Mouse (Mus musculus) brain, embryonic 14.5 days (tissue): Measurements from ENCODE around the gene Tbx5.

Source experiments
- CTCF ChIP-seq: fragments of 200-500 bp; IDR thresholded peaks from 2 replicates; pipeline ENCODE4 v1.5.1; 2012; ENCODE audit warnings: inconsistent platforms, mild to moderate bottlenecking, moderate library complexity, borderline replicate concordance; ENCODE audit not compliant: insufficient read depth, insufficient read length; ENCODE audit errors: extremely low read depth
- POLR2A ChIP-seq: fragments of 200-500 bp; IDR thresholded peaks from 2 replicates; pipeline ENCODE4 v1.6.1; 2012; ENCODE audit warnings: mild to moderate bottlenecking, inconsistent platforms, borderline replicate concordance; ENCODE audit not compliant: poor library complexity, insufficient read depth, insufficient read length, severe bottlenecking; ENCODE audit errors: extremely low read depth

DNA sequence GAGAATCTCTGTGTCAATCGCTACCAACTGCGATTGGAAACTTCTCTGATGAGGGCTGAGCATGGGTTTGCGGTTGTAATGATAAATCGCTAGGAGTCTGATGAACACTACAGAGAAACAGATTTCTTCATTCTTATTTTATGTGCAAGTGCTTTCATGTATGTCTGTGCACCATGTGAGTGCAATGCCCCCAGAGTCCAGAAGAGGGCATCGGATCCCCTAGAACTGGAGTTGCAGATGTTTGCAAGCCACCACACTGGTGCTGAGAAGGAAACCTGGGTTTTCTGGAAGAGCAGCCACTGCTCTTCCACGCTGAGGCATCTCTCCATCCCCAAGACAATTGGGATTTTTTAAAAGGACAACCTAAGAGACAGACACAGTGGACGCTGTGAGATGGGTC is 46.5 kb upstream of the Tbx5 start:
- peak; percentile 11; the same call in 1 of the 2 replicates for TF ChIP-seq CTCF
- no peak for TF ChIP-seq POLR2A
